Mouse (Mus musculus) retina, adult 2 months (tissue): ENCODE results near the gene Kynu.

Experiments used
- DNase-seq: peaks from one replicate; pipeline ENCODE4 v3.0.0-alpha.2; 2012; ENCODE audit warnings: low read depth, low spot score

The Kynu gene

DNA sequence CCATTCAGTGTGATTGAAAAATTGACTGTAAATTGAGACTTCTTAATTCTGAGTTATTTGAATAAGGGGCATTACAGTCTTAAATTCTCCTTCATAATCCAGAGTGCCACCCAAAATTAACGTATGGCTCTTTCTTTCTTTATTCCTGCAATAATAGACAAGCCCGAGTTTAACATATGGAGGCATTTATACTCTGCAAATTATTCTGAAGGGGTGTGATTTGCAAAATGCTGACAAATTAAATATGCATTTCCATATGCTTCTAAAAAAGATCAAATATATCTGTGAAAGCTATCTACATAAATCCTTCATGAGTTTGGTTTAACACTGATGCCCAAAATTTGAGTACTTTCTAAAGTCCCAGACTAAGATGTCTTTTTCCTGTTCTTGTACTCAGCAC, 91.8 kb downstream of the Kynu start:
- no peak for DNase-seq

DNA sequence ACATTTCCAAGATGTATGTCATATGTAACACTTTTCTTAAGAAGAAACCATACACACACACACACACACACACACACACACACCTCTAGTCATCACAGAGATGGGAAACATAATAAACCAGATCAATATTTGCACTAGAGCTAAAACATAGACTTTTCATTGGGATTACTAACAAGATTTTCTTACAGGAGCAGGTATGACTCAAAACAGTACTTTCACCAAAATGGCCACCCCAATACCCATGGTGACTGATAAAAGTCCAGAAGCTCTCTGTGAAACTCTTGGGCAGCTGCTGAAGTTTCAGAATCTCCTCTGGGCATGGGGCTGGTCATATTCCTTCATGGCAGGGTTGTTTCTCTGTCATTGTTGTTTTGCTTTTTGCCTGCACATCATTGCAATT, 114.5 kb downstream of the Kynu start:
- DNase-seq, result no peak

DNA sequence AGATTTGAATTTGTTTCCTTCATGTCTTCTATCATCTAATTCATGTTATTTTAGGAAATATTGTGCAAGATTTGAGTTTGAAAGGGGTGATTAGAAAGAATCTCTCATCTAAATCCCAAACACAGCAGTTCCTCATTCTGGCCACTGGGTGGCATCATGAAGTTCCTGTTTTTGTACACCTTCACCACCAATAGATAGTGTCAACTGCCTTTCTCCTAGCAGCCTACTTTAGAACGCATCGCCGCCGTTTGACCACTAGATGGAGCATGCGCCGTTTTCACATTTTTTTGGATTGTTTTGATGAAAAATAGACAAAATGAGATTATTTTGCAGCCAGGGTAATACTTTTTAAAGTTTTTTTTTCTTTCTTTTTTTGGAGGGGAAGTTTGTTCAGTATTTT, 118.5 kb downstream of the Kynu start:
- peak; percentile 30 for DNase-seq

DNA sequence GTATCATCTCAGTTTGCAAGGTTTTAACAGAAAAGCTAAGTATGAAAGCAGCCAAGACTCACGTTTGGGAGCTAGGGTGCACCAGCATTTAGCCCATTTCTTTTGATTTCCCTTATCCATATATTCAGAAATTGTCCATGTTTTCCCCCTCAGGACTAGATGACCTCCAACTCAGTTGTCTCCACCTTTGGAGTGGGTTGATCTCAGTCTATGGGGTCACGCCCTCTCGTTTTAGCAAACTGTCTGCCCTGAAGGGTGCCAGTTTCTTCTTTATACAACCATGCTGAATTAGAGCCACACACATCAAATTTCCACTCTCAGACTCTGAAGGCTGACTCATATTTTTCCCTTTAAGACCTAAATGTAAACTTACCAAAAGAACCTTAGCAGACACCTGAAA, 119.0 kb downstream of the Kynu start:
- DNase-seq, result no peak

DNA sequence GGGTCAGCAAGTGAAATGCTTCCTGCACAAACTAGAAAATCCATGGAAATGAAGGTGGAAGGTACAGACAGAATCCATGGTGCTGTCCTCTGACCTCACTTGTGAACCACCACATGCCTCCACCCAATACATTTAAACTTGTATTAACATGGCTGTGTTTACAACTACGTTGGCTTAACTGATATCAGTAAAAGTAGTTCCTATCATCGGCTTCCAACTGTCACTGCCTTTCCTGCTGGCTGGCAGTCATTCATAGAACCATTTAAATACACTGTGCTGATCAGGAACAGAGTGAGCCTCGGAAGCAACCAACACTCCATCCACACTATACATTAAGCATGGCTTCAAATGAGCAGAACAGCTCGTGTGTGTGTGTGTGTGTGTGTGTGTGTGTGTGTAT, 120.1 kb downstream of the Kynu start:
- no peak for DNase-seq

DNA sequence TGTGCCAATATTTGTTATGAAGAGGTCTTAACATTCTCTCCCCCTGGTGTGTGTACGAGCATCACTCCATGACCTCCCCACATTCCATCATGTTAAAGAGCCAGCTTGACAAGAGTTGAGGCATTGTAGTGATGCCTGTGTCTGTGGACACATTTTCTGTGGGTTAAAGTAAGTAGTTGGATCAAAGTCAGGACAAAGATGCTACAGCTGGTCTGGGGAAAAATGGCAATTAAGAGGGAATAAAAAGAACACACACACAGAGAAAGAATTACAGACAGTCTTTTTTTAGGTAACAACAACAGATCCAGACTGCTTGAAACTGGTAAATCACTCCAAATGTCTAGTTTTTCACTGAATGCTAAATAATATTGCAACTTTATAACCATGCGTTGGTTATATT, 135.3 kb downstream of the Kynu start:
- no peak for DNase-seq

DNA sequence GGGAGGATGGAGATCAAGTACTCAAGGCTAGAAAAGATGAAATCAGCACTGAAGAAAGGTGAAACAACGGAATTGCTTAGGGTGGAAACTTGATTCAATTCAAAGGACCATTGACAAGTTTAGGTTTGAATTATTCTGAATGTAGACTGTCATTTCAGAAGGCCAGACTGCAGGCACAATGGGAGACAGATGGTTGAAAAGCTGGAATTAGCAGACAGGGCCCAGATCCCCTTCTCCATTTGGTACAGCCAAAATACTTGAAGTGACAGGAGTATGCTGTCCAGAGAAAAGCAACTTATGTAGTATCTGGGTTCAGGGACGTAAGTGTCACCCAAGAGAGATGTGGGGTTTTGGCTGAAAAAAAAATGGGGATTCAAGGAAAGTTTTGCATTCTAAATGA, 136.2 kb downstream of the Kynu start:
- DNase-seq, result no peak

DNA sequence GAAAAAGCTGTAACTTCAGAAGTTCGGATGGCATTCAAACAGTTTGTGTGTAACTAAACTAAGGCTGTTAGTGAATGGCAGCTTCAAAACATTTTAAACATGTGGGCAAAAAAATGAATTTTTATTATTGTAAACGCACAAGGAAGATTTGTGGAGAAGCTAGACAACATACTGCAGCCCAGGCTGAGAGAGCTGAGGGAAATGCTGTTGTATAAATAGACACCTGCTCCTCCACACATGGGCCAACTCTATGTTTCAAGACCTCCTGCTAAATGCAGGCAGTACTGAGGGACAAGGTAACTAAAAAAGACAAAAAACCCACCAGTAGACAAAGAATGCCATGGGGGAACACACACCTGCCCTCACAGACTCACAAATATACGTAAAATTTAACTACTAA, 140.5 kb downstream of the Kynu start:
- DNase-seq, result no peak

DNA sequence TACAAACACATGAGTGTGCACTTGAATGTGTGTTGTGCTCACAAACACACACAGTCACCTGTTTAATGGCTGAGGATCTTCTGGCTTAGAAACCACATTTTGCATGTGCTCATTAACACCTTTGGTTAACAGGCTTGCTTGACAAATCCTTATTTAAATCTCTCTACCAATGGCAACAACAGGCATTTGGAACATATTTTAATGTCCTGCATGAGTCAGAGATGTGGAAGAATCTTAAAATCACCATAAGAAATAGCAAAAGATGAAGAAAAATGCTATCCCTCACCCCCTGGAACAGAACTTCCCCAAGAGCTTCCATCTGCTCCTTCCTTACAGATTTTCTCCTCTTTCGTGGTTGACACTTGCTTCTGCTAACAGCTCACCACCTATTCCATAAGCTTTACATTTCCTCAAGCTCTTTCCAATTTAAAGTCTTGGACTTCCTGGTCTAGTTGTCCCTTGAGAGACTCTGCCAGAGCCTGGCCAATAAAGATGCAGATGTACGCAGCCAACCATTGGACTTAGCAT, 157.5 kb downstream of the Kynu start:
- DNase-seq, result no peak

DNA sequence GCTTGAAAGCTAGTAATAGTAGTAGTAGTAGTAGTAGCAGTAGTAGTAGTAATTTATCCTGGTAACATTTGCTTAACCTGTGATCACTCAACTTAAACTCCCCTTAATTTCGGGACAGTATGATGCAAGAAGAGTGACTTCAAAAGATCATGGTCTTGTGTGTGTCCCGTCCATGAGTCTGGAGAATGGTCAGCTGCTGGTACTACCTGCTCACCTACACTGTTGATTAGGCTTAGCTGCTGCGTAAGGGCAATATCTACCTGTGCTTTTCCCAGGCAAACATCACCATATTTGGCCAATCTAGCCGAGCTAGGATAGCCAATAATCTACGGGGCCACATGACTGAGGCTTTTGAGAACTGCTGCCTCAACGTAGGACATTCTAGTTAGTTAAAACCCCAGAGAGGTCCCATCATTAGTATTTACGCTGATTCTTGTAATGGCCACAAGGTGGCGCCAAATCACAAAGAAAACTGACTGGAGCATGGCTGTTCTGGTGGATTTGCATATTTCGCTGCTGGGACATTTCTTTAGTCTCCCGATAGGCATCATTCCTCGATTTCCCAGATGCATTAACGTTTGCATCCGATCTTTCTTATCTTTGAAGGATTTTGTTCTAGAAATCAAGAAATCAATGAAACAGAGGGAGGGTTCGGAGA, 167.4 kb downstream of the Kynu start:
- peak; percentile 37 for DNase-seq

DNA sequence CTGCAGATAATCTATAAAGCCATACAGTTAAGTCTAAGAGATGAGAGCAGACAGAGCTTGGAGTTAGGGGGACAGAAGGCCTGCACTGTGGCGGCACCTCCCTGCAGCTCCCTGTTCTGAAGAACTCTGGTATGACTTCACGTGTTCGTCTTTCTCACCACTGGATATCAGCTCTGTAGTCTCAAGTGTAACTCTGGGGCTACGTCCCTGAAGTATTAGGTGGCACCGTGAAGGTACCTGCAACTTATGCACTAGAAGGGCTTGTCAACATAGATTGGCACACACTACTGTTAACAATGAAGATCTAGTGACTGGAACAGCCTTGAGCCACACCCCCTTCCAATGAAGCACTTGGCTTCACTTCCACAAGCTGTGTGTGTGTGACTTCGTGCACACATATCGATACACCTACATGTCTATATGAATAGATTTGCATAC, 168.0 kb downstream of the Kynu start:
- DNase-seq, result no peak

DNA sequence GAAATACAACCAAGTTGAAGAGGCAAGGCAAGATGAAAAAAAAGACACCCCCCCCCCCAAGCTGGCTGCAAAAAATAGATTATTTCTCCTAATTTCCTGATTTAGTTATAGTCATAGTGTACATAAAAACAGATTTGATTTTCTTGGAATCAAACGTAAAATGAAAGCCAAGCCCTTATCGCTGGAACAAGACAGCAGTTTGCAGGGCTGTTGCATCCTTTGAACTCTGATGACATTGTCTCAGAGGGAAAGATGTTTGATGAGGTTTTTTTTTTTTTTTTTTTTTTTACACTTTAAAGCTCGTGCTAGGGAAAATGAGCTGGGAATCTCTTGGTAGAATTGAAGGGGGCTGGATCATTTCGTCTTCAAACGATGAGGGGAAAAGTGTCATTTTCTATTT, 172.1 kb downstream of the Kynu start:
- DNase-seq, result no peak

DNA sequence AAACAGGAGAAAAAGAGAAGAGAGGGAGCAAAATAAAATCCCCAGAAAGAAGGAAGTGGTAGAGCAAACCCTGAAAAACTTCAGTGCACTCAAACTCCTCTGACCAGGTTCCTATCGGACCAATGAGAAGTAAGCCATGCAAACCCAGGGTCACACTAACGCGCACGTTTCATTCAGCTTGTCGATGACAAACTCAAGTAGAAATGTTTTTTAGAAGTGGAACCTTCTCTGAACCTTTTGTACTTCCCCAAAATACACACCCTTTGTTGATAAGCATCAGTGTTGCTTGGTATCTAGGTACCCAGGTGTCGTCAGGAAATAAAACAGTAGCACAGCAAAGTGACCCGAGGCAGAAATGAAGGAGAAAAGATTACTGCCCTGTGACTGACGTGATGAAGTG, 172.6 kb downstream of the Kynu start:
- DNase-seq, result no peak

DNA sequence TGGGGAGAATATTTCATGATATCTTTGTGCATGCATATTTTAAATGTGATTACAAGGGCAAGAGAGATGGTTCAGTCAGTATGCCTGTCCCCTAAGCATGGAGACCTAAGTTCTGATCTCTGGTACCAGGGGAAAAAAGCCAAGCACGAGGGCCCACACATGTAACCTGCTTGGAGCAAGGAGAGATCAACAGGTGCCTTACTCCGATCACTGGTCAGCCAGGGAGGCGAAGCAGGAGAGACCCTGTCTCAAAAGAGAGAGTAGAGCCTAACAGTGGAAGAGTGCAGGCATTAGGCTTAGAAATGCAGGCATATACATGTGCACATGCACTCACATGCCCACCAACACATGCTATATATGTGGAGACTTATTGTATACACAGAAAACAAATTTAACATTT, 173.7 kb downstream of the Kynu start:
- DNase-seq, result no peak
